Mouse (Mus musculus) thymus, adult 2 months (tissue): ENCODE results near the gene Akap13.

ENCODE experiments used
- CTCF ChIP-seq: fragments of 200-500 bp; IDR thresholded peaks from 2 replicates; pipeline ENCODE4 v1.5.1; 2012; ENCODE audit warnings: mild to moderate bottlenecking, control low read depth, low read length, moderate library complexity, borderline replicate concordance; ENCODE audit not compliant: control insufficient read depth, poor library complexity, insufficient read depth; ENCODE audit errors: extremely low read depth
- POLR2A ChIP-seq: fragments of 200-500 bp; IDR thresholded peaks from 2 replicates; pipeline ENCODE4 v1.6.1; 2012; ENCODE audit warnings: mild to moderate bottlenecking, low read length, control low read depth, moderate library complexity; ENCODE audit not compliant: control insufficient read depth, poor library complexity, insufficient read depth; ENCODE audit errors: extremely low read depth

- peak; percentile 55; the same call in 1 of the 2 replicates for TF ChIP-seq CTCF
- no peak; the same call in none of the 2 replicates for TF ChIP-seq POLR2A
Measured at GRCm38 (mm10) chr7:75586113-75586512, 130.8 kb downstream of the Akap13 start.
